Mouse (Mus musculus) forebrain, embryonic 12.5 days (tissue): ENCODE results near the gene Col18a1. TPM values are rescaled to one million over a fixed set of nuclear protein-coding genes. Genes with fewer than 3 reads are reported as not detected.

Experiments used
- ATAC-seq: fragments of 200-750 bp; cut with Nextera tagmentation; 2 replicates; pipeline ENCODE4 v1.8.0; 2017; ENCODE audit warnings: moderate TSS enrichment; ENCODE audit not compliant: low FRiP score
- H3K27ac ChIP-seq: fragments of 300-500 bp; sonication (generic); 2 replicates; pipeline ENCODE4 v1.5.1; 2016; ENCODE audit warnings: mild to moderate bottlenecking
- H3K27me3 ChIP-seq: fragments of 300-500 bp; sonication (generic); 2 replicates; pipeline ENCODE4 v1.6.1; 2016; ENCODE audit warnings: mild to moderate bottlenecking
- H3K36me3 ChIP-seq: fragments of 300-500 bp; sonication (generic); replicated peaks from 2 replicates; pipeline ENCODE4 v1.6.1; 2016; ENCODE audit warnings: mild to moderate bottlenecking
- H3K4me1 ChIP-seq: fragments of 300-500 bp; sonication (generic); 2 replicates; pipeline ENCODE4 v1.6.1; 2016
- H3K4me2 ChIP-seq: fragments of 300-500 bp; sonication (generic); 2 replicates; pipeline ENCODE4 v1.6.1; 2016; ENCODE audit warnings: mild to moderate bottlenecking, moderate library complexity
- H3K4me3 ChIP-seq: fragments of 300-500 bp; sonication (generic); replicated peaks from 2 replicates; pipeline ENCODE4 v1.5.1; 2016; ENCODE audit warnings: mild to moderate bottlenecking
- H3K9ac ChIP-seq: fragments of 300-500 bp; sonication (generic); 2 replicates; pipeline ENCODE4 v1.6.1; 2016; ENCODE audit warnings: mild to moderate bottlenecking
- H3K9me3 ChIP-seq: fragments of 300-500 bp; sonication (generic); 2 replicates; pipeline ENCODE4 v1.6.1; 2016
- WGBS: fragments of 180-500 bp; shearing (Covaris S2); methylation state at CpG from one replicate; pipeline ENCODE4 v1.1.7; 2016; 5-methylcytosine and 5-hydroxymethylcytosine counted together
- polyA plus RNA-seq: library from polyadenylated mRNA; unstranded; fragments of >200 nt; fragmentation: Nextera tagmentation; extraction: Ambion mirVana; gene quantifications from 2 replicates; pipeline ENCODE4 v1.2.1, GENCODE M21; 2016

The Col18a1 gene
- polyA plus RNA-seq, 1 experiment from 2014 or later, result 83.1 TPM

GRCm38 (mm10) chr10:77032591-77033322 lies 133.6 kb downstream of the Col18a1 start:
- H3K4me2 ChIP-seq, result peak overlapping the region; percentile 91
- 0 out of 2 replicates have a peak overlapping the region, but pooled peaks have one; percentile 46 for H3K27ac ChIP-seq
- H3K27me3 ChIP-seq, result peaks cover 15% of the 10 kb centered on the region
- ATAC-seq, result peak; percentile 95
- H3K9me3 ChIP-seq, result no peaks in the 10 kb centered on the region
- under 1% methylated on average over 49 of the region's 49 CpGs for WGBS
- H3K36me3 ChIP-seq, result no peaks in the 10 kb centered on the region
- H3K4me1 ChIP-seq, result peaks cover 24% of the 10 kb centered on the region
- peak overlapping the region; percentile 66 for H3K4me3 ChIP-seq
- H3K9ac ChIP-seq, result peak overlapping the region; percentile 78

- Histone ChIP-seq H3K27me3 (peaks cover 15% of the 10 kb centered on the region), H3K9me3 (no peaks in the 10 kb centered on the region), H3K9ac (peak within 1 kb of the TSS; percentile 78), H3K4me1 (peaks cover 24% of the 10 kb centered on the region), H3K4me2 (peak within 1 kb of the TSS; percentile 91), H3K4me3 (peak within 1 kb of the TSS; percentile 66), H3K36me3 (no peaks in the 10 kb centered on the region), H3K27ac (0 out of 2 replicates have a peak within 1 kb of the TSS, but pooled peaks have one; percentile 46)
- 36% methylated on average over 13 of the region's 13 CpGs for WGBS
- no peak for ATAC-seq
Observed at GRCm38 (mm10) chr10:77031768-77032375, 134.5 kb downstream of the Col18a1 start, which contains the start of gene Slc19a1. Gene Slc19a1, plus strand, starts transcription at chr10:77032241.

- Histone ChIP-seq H3K36me3 (no peaks in the 10 kb centered on the region), H3K4me1 (peaks cover 24% of the 10 kb centered on the region), H3K9me3 (no peaks in the 10 kb centered on the region), H3K27me3 (peaks cover 15% of the 10 kb centered on the region), H3K9ac (no peak overlapping the region), H3K27ac (no peak overlapping the region), H3K4me3 (no peak overlapping the region), H3K4me2 (no peak overlapping the region)
- WGBS, result 89% methylated on average over 5 of the region's 5 CpGs
- no peak for ATAC-seq
Observed at GRCm38 (mm10) chr10:77030666-77031065, 135.7 kb downstream of the Col18a1 start.

- Histone ChIP-seq H3K4me1 (peaks cover 20% of the 10 kb centered on the region), H3K9ac (no peak overlapping the region), H3K9me3 (no peaks in the 10 kb centered on the region), H3K4me2 (no peak overlapping the region), H3K36me3 (no peaks in the 10 kb centered on the region), H3K27me3 (peaks cover 15% of the 10 kb centered on the region), H3K4me3 (no peak overlapping the region), H3K27ac (no peak overlapping the region)
- WGBS, result 86% methylated on average over 4 of the region's 4 CpGs
- no peak for ATAC-seq
Observed at GRCm38 (mm10) chr10:77029761-77030160, 136.6 kb downstream of the Col18a1 start.

GRCm38 (mm10) chr10:77028782-77029296 lies 137.5 kb downstream of the Col18a1 start:
- WGBS, result 76% methylated on average over 6 of the region's 6 CpGs
- Histone ChIP-seq H3K9me3 (no peaks in the 10 kb centered on the region), H3K4me1 (peaks cover 11% of the 10 kb centered on the region), H3K27me3 (peaks cover 15% of the 10 kb centered on the region), H3K36me3 (no peaks in the 10 kb centered on the region), H3K4me2 (no peak overlapping the region), H3K9ac (no peak overlapping the region), H3K27ac (no peak overlapping the region), H3K4me3 (no peak overlapping the region)
- ATAC-seq, result no peak

GRCm38 (mm10) chr10:77026944-77027343 lies 139.4 kb downstream of the Col18a1 start:
- H3K27ac ChIP-seq, result no peak overlapping the region
- no peak overlapping the region for H3K9ac ChIP-seq
- H3K4me3 ChIP-seq, result no peak overlapping the region
- no peaks in the 10 kb centered on the region for H3K36me3 ChIP-seq
- WGBS, result 74% methylated on average over 3 of the region's 3 CpGs
- no peaks in the 10 kb centered on the region for H3K4me1 ChIP-seq
- no peak overlapping the region for H3K4me2 ChIP-seq
- peaks cover 12% of the 10 kb centered on the region for H3K27me3 ChIP-seq
- ATAC-seq, result no peak
- H3K9me3 ChIP-seq, result no peaks in the 10 kb centered on the region

GRCm38 (mm10) chr10:77024231-77024630 lies 142.1 kb downstream of the Col18a1 start:
- Histone ChIP-seq H3K4me3 (no peak overlapping the region), H3K9me3 (no peaks in the 10 kb centered on the region), H3K4me1 (no peaks in the 10 kb centered on the region), H3K27ac (no peak overlapping the region), H3K4me2 (no peak overlapping the region), H3K36me3 (no peaks in the 10 kb centered on the region), H3K27me3 (no peaks in the 10 kb centered on the region), H3K9ac (no peak overlapping the region)
- 85% methylated on average over 5 of the region's 5 CpGs for WGBS
- no peak for ATAC-seq

GRCm38 (mm10) chr10:77022301-77023130 lies 143.8 kb downstream of the Col18a1 start:
- no peak for ATAC-seq
- Histone ChIP-seq H3K27me3 (no peaks in the 10 kb centered on the region), H3K4me3 (no peak overlapping the region), H3K9ac (no peak overlapping the region), H3K4me2 (no peak overlapping the region), H3K36me3 (no peaks in the 10 kb centered on the region), H3K9me3 (no peaks in the 10 kb centered on the region), H3K4me1 (no peaks in the 10 kb centered on the region), H3K27ac (no peak overlapping the region)
- 88% methylated on average over 13 of the region's 13 CpGs for WGBS

GRCm38 (mm10) chr10:77021399-77022052 lies 144.8 kb downstream of the Col18a1 start:
- WGBS, result 36% methylated on average over 17 of the region's 17 CpGs
- H3K27me3 ChIP-seq, result no peaks in the 10 kb centered on the region
- no peaks in the 10 kb centered on the region for H3K4me1 ChIP-seq
- no peak overlapping the region for H3K9ac ChIP-seq
- H3K9me3 ChIP-seq, result no peaks in the 10 kb centered on the region
- no peak overlapping the region for H3K4me3 ChIP-seq
- H3K4me2 ChIP-seq, result peak overlapping the region; percentile 21; the same call in 1 of the 2 replicates
- peak; percentile 69 for ATAC-seq
- no peak overlapping the region for H3K27ac ChIP-seq
- H3K36me3 ChIP-seq, result no peaks in the 10 kb centered on the region

- ATAC-seq, result no peak
- WGBS, result 74% methylated on average over 9 of the region's 9 CpGs
- H3K4me3 ChIP-seq, result no peak overlapping the region
- H3K9ac ChIP-seq, result no peak overlapping the region
- H3K4me2 ChIP-seq, result no peak overlapping the region
- no peaks in the 10 kb centered on the region for H3K36me3 ChIP-seq
- H3K4me1 ChIP-seq, result no peaks in the 10 kb centered on the region
- no peak overlapping the region for H3K27ac ChIP-seq
- H3K27me3 ChIP-seq, result no peaks in the 10 kb centered on the region
- H3K9me3 ChIP-seq, result no peaks in the 10 kb centered on the region
Observed at GRCm38 (mm10) chr10:77017662-77018061, 148.7 kb downstream of the Col18a1 start.

GRCm38 (mm10) chr10:77017061-77017460 lies 149.3 kb downstream of the Col18a1 start:
- WGBS, result 75% methylated on average over 2 of the region's 2 CpGs
- Histone ChIP-seq H3K27me3 (no peaks in the 10 kb centered on the region), H3K27ac (no peak overlapping the region), H3K4me2 (no peak overlapping the region), H3K36me3 (no peaks in the 10 kb centered on the region), H3K4me1 (no peaks in the 10 kb centered on the region), H3K9ac (no peak overlapping the region), H3K9me3 (no peaks in the 10 kb centered on the region), H3K4me3 (no peak overlapping the region)
- no peak for ATAC-seq
